Mouse (Mus musculus) heart, postnatal 4 days (tissue): ENCODE data around the gene Ppy. TPM values are rescaled to one million over a fixed set of nuclear protein-coding genes. Genes with fewer than 3 reads are reported as not detected.

ENCODE experiments used
- total RNA-seq, 2 experiments: library from RNA; stranded (reverse); gene quantifications; 2 replicates each; pipeline ENCODE4 v1.2.3; 2021

Ppy gene
- total RNA-seq, 2 experiments from 2014 or later, result not detected

Other genes with a start within 250 kb of the Ppy start
- 10 to 100 TPM; 17.3 to 19.1 TPM for gene Meox1, start 206.9 kb downstream of the Ppy start, total RNA-seq
- gene Sost, start 134.3 kb downstream of the Ppy start, total RNA-seq, result 1 to 10 TPM; 7.5 to 8.2 TPM
- gene Cfap97d1, start 117.0 kb downstream of the Ppy start, total RNA-seq, result not detected
- gene Dusp3, start 114.3 kb downstream of the Ppy start, total RNA-seq, result 100 to 1,000 TPM; 149 to 162 TPM
- gene Mpp3, start 72.9 kb downstream of the Ppy start, total RNA-seq, result 1 to 10 TPM; 6.2 to 7.4 TPM
- gene Cd300lg, start 59.8 kb downstream of the Ppy start, total RNA-seq, result 10 to 100 TPM; 32.3 to 36.2 TPM
- gene Mpp2, start 12.8 kb downstream of the Ppy start, total RNA-seq, result 1 to 10 TPM; 6.1 to 7.3 TPM
- not detected for gene Pyy, start 6.5 kb upstream of the Ppy start, total RNA-seq
- gene Nags, start 44.2 kb upstream of the Ppy start, total RNA-seq, result not detected
- gene Tmem101, start 55.1 kb upstream of the Ppy start, total RNA-seq, result 10 to 100 TPM; 15.0 to 15.4 TPM
- 10 to 100 TPM; 71.3 to 75.3 TPM for gene Lsm12, start 84.0 kb upstream of the Ppy start, total RNA-seq
- 10 to 100 TPM; 29.9 to 32.6 TPM for gene G6pc3, start 88.3 kb upstream of the Ppy start, total RNA-seq
- gene Hdac5, start 128.8 kb upstream of the Ppy start, total RNA-seq, result 10 to 100 TPM; 90.7 to 91.4 TPM
- 1 to 10 TPM; 5.3 TPM for gene BC030867, start 147.6 kb upstream of the Ppy start, total RNA-seq
- gene Asb16, start 167.4 kb upstream of the Ppy start, total RNA-seq, result under 1 TPM; 0.33 to 0.41 TPM
- 10 to 100 TPM; 26.6 to 27.7 TPM for gene Tmub2, start 183.6 kb upstream of the Ppy start, total RNA-seq
- gene Atxn7l3, start 195.3 kb upstream of the Ppy start, total RNA-seq, result 10 to 100 TPM; 36.8 to 39.4 TPM
- 10 to 100 TPM; 81.9 to 89.3 TPM for gene Ubtf, start 218.4 kb upstream of the Ppy start, total RNA-seq